Mouse (Mus musculus) bone marrow macrophage, adult 2 months (primary cell): ENCODE measurements at regions not wholly inside any gene's neighbourhood (a gene's known extent, or its start where the extent isn't known, plus 50 kb on each side); places are given as distances from the start of the nearest gene placed in this dataset.
A peak's percentile ranks its signal among the peaks of the same experiment; 100 is the strongest.

Source experiments
- H3K27ac ChIP-seq: 2 replicates; pipeline ENCODE4 v1.5.1; 2012; ENCODE audit warnings: low read depth, low read length; ENCODE audit not compliant: insufficient read depth
- H3K4me1 ChIP-seq: 2 replicates; pipeline ENCODE4 v1.6.1; 2012; ENCODE audit warnings: low read length; ENCODE audit not compliant: control insufficient read depth, insufficient read depth
- H3K4me3 ChIP-seq: 2 replicates; pipeline ENCODE4 v1.5.1; 2012; ENCODE audit warnings: mild to moderate bottlenecking, low read length, moderate library complexity; ENCODE audit not compliant: insufficient read depth
- CTCF ChIP-seq: IDR thresholded peaks from 2 replicates; pipeline ENCODE4 v1.5.1; 2012; ENCODE audit warnings: low read depth, mild to moderate bottlenecking, low read length, moderate library complexity
- POLR2A ChIP-seq: IDR thresholded peaks from 2 replicates; pipeline ENCODE4 v1.6.1; 2012; ENCODE audit warnings: mild to moderate bottlenecking, low read depth, low read length, borderline replicate concordance

DNA sequence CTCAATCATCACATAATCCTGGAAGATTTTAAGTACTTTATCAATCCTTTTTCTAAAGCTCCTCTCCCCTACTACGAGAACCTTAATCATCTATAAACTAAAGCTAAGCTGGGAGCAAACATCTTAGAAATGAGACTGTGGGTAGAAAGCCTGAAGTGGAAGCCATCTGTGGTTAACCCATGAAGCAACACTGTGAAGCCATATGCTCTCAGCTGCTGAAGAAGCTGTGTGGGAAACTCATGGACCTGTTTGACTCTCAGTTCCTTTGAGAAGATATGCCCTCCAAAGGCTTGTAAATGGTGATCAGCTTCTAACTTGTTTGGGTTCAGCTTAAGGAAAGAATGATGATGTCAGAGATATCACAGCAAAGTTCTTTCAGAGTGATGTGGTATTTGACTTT is 372.2 kb upstream of the Mmadhc start:
- no peak for TF ChIP-seq CTCF
- TF ChIP-seq POLR2A, result no peak
- Histone ChIP-seq H3K4me1 (peaks cover 29% of the 10 kb centered on the region), H3K27ac (peak overlapping the region; percentile 95), H3K4me3 (no peak overlapping the region)

DNA sequence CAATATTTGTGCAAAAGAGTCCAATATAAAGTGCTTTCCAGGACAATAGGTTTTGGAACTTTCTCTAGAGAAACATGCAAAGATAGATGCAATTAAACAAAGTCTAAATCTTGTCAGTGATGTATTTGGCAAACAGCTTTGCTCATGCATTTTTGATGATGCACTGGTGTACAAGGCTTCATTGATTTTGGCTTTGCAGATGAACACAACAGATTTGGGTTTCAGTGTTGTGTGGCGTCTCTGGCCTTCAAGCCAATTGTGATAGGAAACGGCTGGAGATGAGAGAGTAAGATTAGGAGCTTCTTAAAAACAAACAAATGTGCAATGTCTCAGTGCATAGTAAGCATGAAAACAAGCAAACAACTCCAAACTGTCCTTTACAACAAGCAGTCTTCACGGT is 370.6 kb upstream of the Mmadhc start:
- TF ChIP-seq CTCF, result no peak
- no peak for TF ChIP-seq POLR2A
- no peak overlapping the region for H3K4me3 ChIP-seq
- no peak overlapping the region for H3K27ac ChIP-seq
- peaks cover 31% of the 10 kb centered on the region for H3K4me1 ChIP-seq

DNA sequence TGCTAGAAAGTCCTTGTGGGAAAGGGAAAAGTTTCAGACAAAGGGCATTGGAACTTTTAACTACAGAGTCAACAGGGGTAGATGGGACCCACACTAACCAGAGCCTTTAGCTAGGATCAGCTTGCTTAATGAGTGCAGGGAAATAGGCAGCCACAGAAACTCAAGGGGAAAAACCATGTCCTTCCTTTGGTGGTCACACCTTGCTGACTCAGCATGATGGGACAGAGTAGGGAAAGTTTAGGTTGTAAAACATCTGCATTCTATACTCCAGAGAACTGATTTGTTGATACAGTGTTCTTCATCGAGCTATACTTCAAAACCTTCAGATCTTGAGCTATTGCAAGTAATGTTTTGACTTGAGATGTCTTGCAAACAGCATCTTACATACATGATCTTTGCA is 365.9 kb upstream of the Mmadhc start:
- peaks cover 16% of the 10 kb centered on the region for H3K4me1 ChIP-seq
- H3K27ac ChIP-seq, result no peak overlapping the region
- TF ChIP-seq POLR2A (no peak), CTCF (no peak)
- H3K4me3 ChIP-seq, result no peak overlapping the region

DNA sequence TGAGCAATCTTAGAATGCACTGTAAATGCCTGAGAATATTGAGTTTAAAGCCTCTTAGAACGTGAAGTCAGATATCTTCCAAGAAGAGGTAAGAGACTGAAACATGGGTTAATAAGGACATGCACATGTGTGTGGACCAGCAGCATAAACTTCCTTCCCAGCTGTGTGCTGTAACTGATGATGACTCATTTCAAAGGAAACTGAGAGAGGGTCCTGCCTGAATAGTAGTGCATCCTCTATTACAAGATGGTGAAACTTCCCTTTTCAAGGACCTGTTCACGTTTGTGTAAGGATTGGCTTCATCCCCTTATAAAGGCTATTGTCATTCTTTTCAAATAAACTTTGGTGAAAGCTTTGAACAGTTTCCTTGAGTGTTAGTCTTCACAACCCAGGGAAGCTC is 363.4 kb upstream of the Mmadhc start:
- Histone ChIP-seq H3K27ac (no peak overlapping the region), H3K4me1 (peaks cover 11% of the 10 kb centered on the region), H3K4me3 (no peak overlapping the region)
- TF ChIP-seq POLR2A, result no peak
- TF ChIP-seq CTCF, result no peak

DNA sequence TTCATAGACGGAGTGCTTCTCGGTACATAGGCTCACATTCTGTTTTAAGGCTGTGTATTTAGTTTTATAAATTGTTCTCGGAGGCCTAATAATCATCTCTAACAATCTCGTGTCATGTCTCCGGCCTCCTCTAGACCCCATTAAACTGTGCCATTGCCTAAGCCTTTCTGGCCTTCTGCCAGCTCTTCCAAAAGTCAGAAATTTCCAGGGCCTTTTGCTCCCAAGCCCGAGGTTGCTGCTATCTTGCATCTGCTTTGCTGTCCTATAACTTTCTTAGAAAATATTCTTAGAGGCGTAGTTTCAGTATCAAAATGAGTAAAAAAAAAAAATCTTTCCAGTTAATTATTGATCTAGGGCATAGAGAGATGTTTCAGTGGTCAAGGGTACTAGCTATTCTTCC is 361.2 kb upstream of the Mmadhc start:
- Histone ChIP-seq H3K4me1 (peaks cover 5% of the 10 kb centered on the region), H3K27ac (no peak overlapping the region), H3K4me3 (no peak overlapping the region)
- no peak for TF ChIP-seq CTCF
- TF ChIP-seq POLR2A, result no peak

DNA sequence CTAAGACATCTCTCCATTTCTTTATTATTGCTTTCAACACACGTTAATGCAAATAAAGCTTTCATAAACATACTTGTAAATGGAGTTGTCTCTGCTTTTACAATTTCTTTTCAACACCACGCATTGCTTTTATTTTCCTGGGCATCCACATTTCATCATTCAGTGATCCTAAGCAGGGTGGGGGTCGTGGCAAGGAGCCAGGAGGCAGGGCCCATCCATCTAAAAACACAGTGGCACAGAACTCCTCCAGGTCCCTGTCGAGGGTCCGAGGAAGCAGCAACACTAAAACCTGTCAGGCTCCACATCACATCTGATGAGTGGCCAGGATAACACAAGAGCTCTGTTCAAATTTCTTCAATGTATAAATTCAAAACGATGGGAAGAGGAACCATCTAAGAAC is 359.8 kb upstream of the Mmadhc start:
- TF ChIP-seq CTCF (no peak), POLR2A (no peak)
- Histone ChIP-seq H3K4me3 (no peak overlapping the region), H3K4me1 (peaks cover 16% of the 10 kb centered on the region), H3K27ac (no peak overlapping the region)

DNA sequence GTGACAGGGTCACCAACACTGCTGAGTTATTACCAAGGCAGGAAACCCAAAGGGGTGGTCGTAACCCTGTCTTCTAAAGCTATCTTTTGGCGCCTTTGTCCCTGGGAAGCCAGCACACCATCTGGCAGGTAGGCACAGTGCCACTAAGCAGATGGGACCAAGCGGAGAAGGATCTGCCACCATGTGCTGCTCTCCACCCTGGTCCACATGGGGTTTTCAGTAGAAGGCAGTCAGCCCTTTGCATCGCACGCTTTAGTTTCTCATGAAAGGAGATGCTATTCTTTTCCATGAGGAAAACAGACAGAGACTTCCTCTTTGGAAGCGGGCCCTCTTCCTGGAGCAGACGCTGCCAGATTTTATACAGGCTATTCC is 358.3 kb upstream of the Mmadhc start:
- H3K4me1 ChIP-seq, result peaks cover 16% of the 10 kb centered on the region
- TF ChIP-seq POLR2A (no peak), CTCF (no peak)
- no peak overlapping the region for H3K27ac ChIP-seq
- H3K4me3 ChIP-seq, result no peak overlapping the region

DNA sequence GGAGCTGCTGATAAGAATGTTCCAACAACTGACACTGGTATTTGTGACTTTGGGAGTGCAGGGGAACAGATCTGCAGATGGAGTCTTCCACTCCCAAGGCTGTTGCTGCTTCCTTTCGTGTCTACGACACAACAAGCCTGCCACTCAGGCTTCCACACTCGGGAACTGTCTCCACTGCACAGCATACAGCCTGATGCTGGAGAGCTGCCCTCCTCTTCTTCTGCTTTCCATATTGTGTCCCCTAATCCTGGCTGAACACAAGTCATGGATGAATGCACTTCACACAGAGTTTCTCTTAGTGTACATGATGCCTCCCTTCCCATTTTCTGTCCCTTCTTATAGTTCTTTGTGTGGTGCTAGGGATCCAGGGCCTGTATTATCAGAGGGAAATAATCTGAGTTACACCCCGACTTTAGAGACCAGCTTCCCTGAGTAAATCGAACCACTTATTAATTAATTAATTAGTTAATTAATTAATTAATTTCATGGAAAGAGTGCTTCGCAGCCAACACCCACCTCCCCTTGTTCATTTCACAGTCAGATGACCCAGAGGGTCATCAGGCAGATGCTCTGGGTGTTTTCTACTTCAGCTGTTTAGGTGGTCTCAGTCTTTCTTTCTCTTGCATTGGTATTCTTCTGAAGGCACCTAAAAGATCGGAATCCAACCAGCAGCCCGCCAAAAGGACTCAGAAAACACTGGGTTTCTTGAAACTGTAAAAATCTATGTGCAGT is 357.8 kb upstream of the Mmadhc start:
- TF ChIP-seq CTCF (no peak), POLR2A (no peak)
- no peak overlapping the region for H3K27ac ChIP-seq
- no peak overlapping the region for H3K4me3 ChIP-seq
- H3K4me1 ChIP-seq, result peaks cover 13% of the 10 kb centered on the region

DNA sequence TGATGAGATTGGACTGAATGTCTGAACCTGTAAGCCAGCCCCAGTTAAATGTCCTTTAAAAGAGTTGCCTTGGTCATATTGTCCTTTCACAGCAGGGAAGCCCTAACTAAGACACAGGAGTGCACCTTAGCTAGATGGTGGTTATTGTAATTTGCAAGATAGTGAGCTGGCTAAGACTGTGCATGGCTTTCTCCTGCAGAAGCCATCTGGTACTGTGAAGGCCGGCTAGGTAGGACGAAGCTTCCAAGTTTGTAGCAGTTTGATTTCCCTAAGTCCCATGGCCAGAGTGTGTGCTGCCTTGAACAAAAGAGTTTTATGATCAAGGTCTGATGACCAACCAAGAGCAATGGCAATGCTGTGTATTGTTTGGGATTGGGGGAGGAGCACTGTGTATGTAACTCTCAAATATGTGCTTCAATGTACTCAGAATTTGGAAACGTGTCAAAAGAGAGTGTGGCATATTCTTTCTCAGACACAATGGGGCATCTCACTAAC is 356.6 kb upstream of the Mmadhc start:
- Histone ChIP-seq H3K4me1 (peaks cover 10% of the 10 kb centered on the region), H3K27ac (no peak overlapping the region), H3K4me3 (no peak overlapping the region)
- TF ChIP-seq CTCF (no peak), POLR2A (no peak)

DNA sequence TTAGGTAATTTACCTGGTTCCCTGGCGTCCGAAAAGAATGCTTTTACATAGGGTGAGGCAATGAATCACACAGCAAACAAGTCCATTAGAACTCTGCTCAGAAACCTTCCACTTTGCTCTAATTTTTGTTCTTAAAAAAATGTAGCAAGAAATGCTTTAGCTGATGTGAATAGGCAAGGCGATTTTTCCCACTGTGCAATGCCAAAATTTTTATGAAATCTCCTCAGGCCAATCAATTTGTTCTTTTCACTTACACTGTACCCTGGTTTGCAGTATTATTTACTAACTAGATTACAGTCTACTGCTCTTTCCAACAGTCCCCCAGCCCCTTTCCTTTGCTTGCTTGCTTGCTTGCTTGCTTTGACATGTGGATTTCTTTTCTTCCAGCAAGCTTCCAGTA is 353.1 kb upstream of the Mmadhc start:
- Histone ChIP-seq H3K4me1 (peaks cover 10% of the 10 kb centered on the region), H3K4me3 (no peak overlapping the region), H3K27ac (no peak overlapping the region)
- TF ChIP-seq POLR2A, result no peak
- TF ChIP-seq CTCF, result no peak
